Mouse (Mus musculus): Measurements from ENCODE around the gene Polr2b.

Gene Polr2b

DNA sequence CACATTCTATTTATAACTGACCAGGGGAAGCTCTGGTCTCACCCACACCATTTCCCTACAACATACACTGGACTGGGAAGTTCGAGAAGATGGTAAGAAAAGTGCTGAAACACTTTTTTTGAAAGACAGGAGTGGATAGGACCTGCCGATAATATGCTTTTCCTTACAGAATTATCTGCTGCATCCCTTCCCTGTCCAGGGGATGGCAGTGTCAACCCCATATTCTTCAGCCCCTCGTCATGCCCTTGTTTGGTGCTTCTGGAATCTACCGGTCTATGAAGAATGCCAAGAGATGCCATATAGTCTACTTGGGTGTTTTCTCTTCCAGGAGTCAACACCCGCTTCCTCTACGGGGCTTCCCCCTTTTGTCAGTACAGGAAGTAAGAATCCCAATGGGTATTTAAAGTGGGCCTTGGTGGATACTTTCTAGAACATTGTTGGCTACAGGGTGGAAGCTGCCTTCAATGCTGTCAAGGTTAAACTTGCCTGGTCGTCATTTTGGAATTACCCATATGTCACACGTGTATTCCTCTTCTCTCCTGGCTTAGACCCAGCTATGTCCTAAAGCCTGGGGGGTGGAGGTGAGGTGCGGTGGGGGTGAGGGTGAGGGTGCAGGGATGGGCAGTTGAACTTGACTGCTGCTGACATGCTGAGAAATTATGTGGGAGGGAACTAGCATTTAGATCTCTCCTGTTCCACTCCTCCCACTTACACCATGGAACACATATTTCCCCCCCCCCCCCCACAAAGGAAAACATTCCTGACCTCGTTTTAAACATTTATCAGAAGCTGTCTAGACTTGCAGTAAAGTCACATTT lies 76.9 kb downstream of the Polr2b start:
- DNase-seq (ENCODE audit: low spot score in 2 of 2), result no peak

DNA sequence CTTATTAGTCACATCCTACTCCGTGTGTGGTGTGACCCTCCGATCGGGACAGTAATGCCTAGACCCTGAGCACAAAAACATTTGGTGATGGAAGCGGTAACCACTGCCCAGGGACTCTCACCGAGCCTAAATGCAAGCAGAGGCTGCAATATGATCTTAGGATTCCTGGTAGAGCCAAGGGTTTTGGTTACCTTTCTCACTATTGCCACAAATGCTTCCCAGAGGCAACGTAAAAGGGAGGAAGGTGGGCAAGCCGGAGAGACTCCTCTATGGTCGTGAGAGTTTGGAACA lies 77.4 kb downstream of the Polr2b start:
- DNase-seq (ENCODE audit: low spot score in 2 of 2), result no peak

DNA sequence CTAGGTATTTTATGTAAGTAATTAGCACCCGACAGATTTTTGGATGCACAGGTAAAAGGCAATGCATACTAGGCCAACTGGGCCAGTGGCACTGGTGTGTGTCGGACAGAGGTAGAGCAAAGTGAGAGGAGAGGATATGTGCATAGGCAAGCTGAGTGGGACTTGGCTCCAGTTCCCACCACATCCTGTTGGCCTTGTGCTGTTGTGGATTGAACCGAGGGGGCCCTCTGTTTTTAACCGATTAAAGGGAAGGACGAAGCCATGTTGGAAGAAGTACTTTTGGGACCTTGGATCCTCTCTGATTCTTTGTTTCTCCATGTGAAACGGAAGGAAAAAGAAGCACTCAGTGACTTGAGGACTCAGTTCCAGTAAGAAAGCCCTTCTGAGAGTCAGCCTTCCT lies 78.4 kb downstream of the Polr2b start:
- no peak for DNase-seq (ENCODE audit: low spot score in 2 of 2)

DNA sequence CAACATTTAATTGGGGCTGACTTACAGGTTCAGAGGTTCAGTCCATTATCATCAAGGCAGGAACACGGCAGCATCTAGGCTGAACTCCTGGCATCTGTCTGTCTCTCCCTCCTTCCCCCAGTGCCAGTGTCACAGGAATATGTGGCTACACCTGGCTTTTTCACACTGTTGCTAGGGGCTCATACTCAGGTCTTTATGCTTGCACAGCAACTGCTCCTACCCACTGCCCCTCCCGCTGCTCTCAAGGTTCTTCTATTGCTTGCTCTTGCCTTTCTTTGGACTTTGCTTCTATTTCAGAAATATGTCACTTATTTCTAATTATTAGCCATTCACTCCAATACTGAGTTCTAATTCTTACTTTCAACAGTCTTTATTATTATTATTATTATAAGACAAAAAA lies 80.3 kb downstream of the Polr2b start:
- DNase-seq (ENCODE audit: low spot score in 2 of 2), result no peak

DNA sequence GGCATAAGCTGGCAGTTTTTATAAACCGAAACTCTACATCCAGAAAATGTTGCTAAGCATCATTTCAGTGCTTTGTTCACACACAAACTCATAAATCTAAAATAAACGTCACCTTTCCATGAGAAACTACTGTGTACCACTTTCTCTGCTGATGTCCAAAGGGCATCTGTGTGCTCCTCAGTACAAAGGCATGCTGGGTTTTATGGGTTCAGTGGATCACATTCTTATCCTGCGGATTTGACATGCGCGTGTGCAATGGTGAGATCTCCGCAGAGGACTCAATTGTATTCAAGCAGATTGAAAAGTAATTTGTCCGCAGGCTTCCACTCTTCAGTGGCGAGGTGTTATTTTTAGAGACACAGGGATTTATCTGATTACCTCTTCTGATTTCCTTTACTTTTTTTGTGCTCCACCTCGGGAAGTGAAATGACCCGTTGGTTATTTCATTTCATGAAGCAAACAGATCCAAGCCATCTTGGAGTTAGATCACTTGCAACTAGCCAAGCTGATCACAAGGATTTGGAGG lies 83.2 kb downstream of the Polr2b start:
- DNase-seq (ENCODE audit: low spot score in 2 of 2), result no peak

DNA sequence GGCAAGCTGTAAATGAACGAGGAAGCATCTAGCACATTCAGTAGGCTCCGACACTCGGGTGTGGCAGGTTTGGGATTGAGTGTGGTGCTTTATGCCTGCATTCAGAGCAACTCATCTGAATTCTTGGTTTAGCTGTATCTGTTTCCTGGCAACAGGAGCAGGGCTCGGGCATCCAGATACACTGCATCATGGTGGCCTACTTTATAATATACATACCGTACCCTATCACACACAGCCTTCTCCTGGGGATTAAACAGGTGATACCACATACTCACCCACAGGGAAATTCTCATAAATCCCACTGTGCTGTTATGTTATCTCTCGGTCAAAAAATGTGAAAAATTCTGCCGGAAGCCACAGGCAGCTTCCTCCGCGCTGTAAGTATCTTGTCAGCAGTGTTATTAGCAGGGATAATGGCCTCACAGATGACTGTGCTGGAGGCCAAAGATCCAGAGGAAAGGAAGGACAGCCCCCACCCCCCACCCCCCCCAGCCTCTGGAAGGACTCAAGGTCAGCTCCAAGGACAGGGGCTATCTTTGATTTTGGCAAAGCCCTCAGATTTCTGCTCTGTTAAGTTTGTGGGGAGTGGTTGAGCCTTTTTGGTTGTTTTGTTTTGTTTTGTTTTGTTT lies 84.2 kb downstream of the Polr2b start:
- no peak for DNase-seq (ENCODE audit: low spot score in 2 of 2)

DNA sequence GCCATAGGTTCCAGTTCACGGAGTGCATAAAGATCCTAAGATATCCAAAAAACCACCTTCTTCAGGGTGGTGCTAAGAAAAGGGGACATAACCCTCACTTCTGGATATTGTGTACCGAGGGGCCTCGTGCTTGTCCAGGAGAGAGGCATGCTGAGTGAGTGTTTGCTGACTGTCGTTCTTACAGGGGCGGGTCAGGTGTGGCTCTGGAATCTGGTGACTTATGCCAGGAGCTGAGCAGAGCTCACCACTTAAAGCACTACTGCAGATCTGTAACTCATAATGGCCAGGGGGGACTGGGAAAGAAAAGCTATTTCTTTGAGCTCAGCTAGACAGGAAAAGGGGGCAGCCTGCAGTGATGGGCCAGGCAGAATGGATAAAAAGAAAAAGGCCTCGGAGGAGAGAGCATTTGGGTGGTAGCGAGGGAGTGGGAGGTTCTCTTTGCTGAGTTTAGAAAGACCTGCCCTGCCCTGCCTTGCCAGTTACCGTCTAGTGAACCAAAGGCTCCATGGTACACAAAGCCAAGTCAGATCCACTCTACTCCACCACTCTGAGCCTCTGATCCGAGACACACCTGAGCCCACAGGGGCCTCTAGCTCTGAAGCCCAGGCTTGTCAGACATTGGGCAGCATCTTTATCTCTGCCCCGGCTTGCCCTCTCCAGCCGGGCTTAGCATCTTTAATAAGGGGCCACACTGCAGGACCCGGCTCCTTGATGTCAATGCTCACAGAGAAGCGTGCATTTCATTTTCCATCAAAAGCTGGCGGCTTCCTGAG lies 88.5 kb downstream of the Polr2b start:
- DNase-seq (ENCODE audit: low spot score in 2 of 2), result no peak

All from spleen, postnatal 10 days (tissue).